Mouse (Mus musculus): ENCODE results near the gene Il4ra.

- no peak; the same call in 1 of the 2 replicates for TF ChIP-seq CHD1 (IDR thresholded peaks at IDR 0.05; ENCODE audit: low read depth, low read length)
- TF ChIP-seq KAT2A (IDR thresholded peaks at IDR 0.05; ENCODE audit: insufficient replicate concordance, low read length), result no peak
- TF ChIP-seq E2F4 (IDR thresholded peaks at IDR 0.05; ENCODE audit: insufficient replicate concordance, low read depth, low read length), result no peak
- TF ChIP-seq NELFE (IDR thresholded peaks at IDR 0.05; ENCODE audit: low read depth, low read length), result peak; percentile 62
- peak; percentile 50 for TF ChIP-seq POLR2A (IDR thresholded peaks at IDR 0.05; ENCODE audit: low read depth, low read length)
- no peak for TF ChIP-seq RAD21 (IDR thresholded peaks at IDR 0.05; ENCODE audit: low read depth, low read length)
- TF ChIP-seq MXI1 (IDR thresholded peaks at IDR 0.05; ENCODE audit: low read depth, low read length), result no peak
Measured at GRCm38 (mm10) chr7:125593831-125594230, 41.9 kb downstream of the Il4ra start.
